Mouse (Mus musculus) mammary gland, adult 2 months (tissue): Measurements from ENCODE around the gene Nr0b2. TPM values are rescaled to one million over a fixed set of nuclear protein-coding genes. Genes with fewer than 3 reads are reported as not detected.

Experiments used
- polyA plus RNA-seq: library from polyadenylated mRNA; depleted of rRNA; stranded (reverse); fragments of >200 nt; gene quantifications from 2 replicates; pipeline ENCODE4 v1.2.3, GENCODE M21; 2012; ENCODE audit warnings: low replicate concordance; rRNA removed

Gene Nr0b2
- 0.20 and 1.4 TPM in 2 replicates for polyA plus RNA-seq

GRCm38 (mm10) chr4:133552768-133553447 is at the start of gene Nr0b2:
Gene Nr0b2 (plus strand): TSS chr4:133553376.

GRCm38 (mm10) chr4:133518601-133519368 is 34.4 kb upstream of the Nr0b2 start, which contains the start of gene Kdf1:
Gene Kdf1 (plus strand): TSS chr4:133518963.

GRCm38 (mm10) chr4:133545272-133546231 is 7.6 kb upstream of the Nr0b2 start, which contains the start of gene Nudc:
Gene Nudc (minus strand): TSS chr4:133545996.

GRCm38 (mm10) chr4:133574070-133574842 is 21.1 kb downstream of the Nr0b2 start, which contains the start of gene Gpatch3:
Gene Gpatch3 (plus strand): TSS chr4:133574745.

GRCm38 (mm10) chr4:133584059-133584951 is 31.1 kb downstream of the Nr0b2 start, which contains the start of gene Gpn2:
Gene Gpn2 (plus strand): TSS chr4:133584362.

GRCm38 (mm10) chr4:133601721-133602218 is 48.6 kb downstream of the Nr0b2 start, which contains the start of gene Sfn:
Gene Sfn (minus strand): TSS chr4:133602168.

Other genes with a start within 250 kb of the Nr0b2 start
- gene Wdtc1, start 199.9 kb upstream of the Nr0b2 start, polyA plus RNA-seq = 57.7 and 67.8 TPM in 2 replicates
- 46.8 and 62.8 TPM in 2 replicates for gene Slc9a1, start 183.7 kb upstream of the Nr0b2 start, polyA plus RNA-seq
- 2.1 and 3.9 TPM in 2 replicates for gene Tent5b, start 73.2 kb upstream of the Nr0b2 start, polyA plus RNA-seq
- gene Trnp1, start 54.8 kb upstream of the Nr0b2 start, polyA plus RNA-seq = 1.7 and 3.1 TPM in 2 replicates
- gene Kdf1, start 34.4 kb upstream of the Nr0b2 start, polyA plus RNA-seq = 8.0 and 19.8 TPM in 2 replicates
- 22.5 and 22.6 TPM in 2 replicates for gene Nudc, start 7.4 kb upstream of the Nr0b2 start, polyA plus RNA-seq
- 3.7 and 6.7 TPM in 2 replicates for gene Gpatch3, start 21.4 kb downstream of the Nr0b2 start, polyA plus RNA-seq
- gene Gpn2, start 31.0 kb downstream of the Nr0b2 start, polyA plus RNA-seq = 31.4 and 61.9 TPM in 2 replicates
- 33.2 and 45.9 TPM in 2 replicates for gene Sfn, start 48.8 kb downstream of the Nr0b2 start, polyA plus RNA-seq
- gene Zdhhc18, start 96.8 kb downstream of the Nr0b2 start, polyA plus RNA-seq = 78.5 and 118 TPM in 2 replicates
- 13.0 and 14.3 TPM in 2 replicates for gene Pigv, start 119.3 kb downstream of the Nr0b2 start, polyA plus RNA-seq
- gene Arid1a, start 203.4 kb downstream of the Nr0b2 start, polyA plus RNA-seq = 52.4 and 111 TPM in 2 replicates